Mouse (Mus musculus): ENCODE results near the gene Gatad2a.

DNA sequence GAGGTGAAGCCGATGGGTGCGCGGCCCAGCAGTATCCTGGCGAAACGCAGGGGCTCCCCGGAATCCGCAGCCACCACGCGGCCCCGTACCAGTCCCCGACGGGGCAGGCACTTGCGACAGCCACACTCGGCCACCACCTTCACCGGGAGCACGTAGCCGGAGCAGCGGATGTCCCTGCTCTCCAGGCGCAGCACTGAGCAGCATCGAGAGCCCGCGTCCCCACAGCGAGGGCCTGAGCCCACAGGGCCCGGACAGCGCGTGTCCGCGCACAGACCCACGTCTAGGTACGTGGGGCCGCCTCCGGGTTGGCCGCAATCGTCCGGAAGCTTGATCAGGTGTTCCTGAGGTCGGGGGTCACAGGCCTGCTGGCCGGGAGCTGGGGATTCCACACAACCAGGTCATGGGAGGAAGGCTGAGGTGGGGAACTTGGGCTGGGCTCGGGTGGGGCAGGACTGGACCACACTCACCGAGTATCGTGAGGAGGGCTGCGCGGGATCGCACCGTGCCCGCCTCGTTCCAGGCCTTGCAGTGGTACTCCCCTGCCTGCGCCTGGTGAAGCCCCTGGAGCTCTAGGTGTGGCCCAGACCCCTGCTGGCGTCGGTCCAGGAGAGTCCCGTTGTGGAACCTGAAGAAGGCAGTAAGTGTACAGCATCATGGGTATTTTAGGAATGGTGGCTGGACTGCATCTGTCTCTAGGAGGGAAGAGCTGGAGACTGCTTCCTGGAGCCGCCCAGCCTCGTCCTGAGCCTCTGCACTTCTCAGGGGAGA, 113.2 kb downstream of the Gatad2a start:
- TF ChIP-seq CTCF (IDR thresholded peaks at IDR 0.05; ENCODE audit: low read depth, low read length) (no peak), POLR2A (IDR thresholded peaks at IDR 0.05; ENCODE audit: borderline replicate concordance, low read depth, low read length) (no peak)
